Mouse (Mus musculus) kidney, postnatal 0 days (tissue): ENCODE results near the gene Gzmc. TPM values are rescaled to one million over a fixed set of nuclear protein-coding genes. Genes with fewer than 3 reads are reported as not detected.
"Not testable (repeated sequence)": the region's sequence is repeated elsewhere in the genome, so short reads cannot be mapped to it uniquely, and the experiment has no call there.

Experiments
- ATAC-seq: fragments of 200-750 bp; cut with Nextera tagmentation; replicated peaks from 2 replicates; pipeline ENCODE4 v1.8.0; 2017; ENCODE audit warnings: low read depth, moderate number of reproducible peaks, moderate TSS enrichment, moderate library complexity; ENCODE audit not compliant: low FRiP score
- DNase-seq: peaks from one replicate; pipeline ENCODE4 v3.0.0-alpha.2; 2016; ENCODE audit warnings: low spot score
- H3K27ac ChIP-seq: fragments of 300-500 bp; sonication (generic); 2 replicates; pipeline ENCODE4 v1.5.1; 2014; ENCODE audit warnings: mild to moderate bottlenecking
- H3K27me3 ChIP-seq: fragments of 300-500 bp; sonication (generic); 2 replicates; pipeline ENCODE4 v1.6.1; 2014; ENCODE audit warnings: low read length, mixed read lengths; ENCODE audit not compliant: insufficient read depth
- H3K36me3 ChIP-seq: fragments of 300-500 bp; sonication (generic); 2 replicates; pipeline ENCODE4 v1.6.1; 2014; ENCODE audit warnings: low read length, mixed read lengths; ENCODE audit not compliant: insufficient read depth
- H3K4me1 ChIP-seq: fragments of 300-500 bp; sonication (generic); replicated peaks from 2 replicates; pipeline ENCODE4 v1.6.1; 2014; ENCODE audit warnings: antibody characterized with exemption, low read length, mixed read lengths; ENCODE audit not compliant: insufficient read depth
- H3K4me2 ChIP-seq: fragments of 300-500 bp; sonication (generic); 2 replicates; pipeline ENCODE4 v1.6.1; 2014; ENCODE audit warnings: mild to moderate bottlenecking, low read length, moderate library complexity, mixed read lengths
- H3K4me3 ChIP-seq: fragments of 300-500 bp; sonication (generic); replicated peaks from 2 replicates; pipeline ENCODE4 v1.5.1; 2014; ENCODE audit warnings: low read depth, low read length
- H3K9ac ChIP-seq: fragments of 300-500 bp; sonication (generic); 2 replicates; pipeline ENCODE4 v1.6.1; 2014; ENCODE audit warnings: low read depth, low read length
- H3K9me3 ChIP-seq: fragments of 300-500 bp; sonication (generic); replicated peaks from 2 replicates; pipeline ENCODE4 v1.6.1; 2016; ENCODE audit warnings: low read length, inconsistent platforms, mixed read lengths
- CTCF ChIP-seq: IDR thresholded peaks from 2 replicates; pipeline ENCODE4 v1.5.1; 2016; ENCODE audit warnings: antibody characterized with exemption, low read depth, mild to moderate bottlenecking, moderate library complexity
- WGBS: fragments of 180-500 bp; shearing (Covaris S2); extraction: QIAGEN DNeasy Blood & Tissue Kit; methylation state at CpG from one replicate; pipeline ENCODE4 v1.1.7; 2014; 5-methylcytosine and 5-hydroxymethylcytosine counted together
- polyA plus RNA-seq: library from polyadenylated mRNA; unstranded; fragments of >200 nt; fragmentation: Nextera tagmentation; extraction: Ambion mirVana; gene quantifications from 2 replicates; pipeline ENCODE4 v1.2.1, GENCODE M21; 2015

The Gzmc gene
- polyA plus RNA-seq, 1 experiment from 2014 or later: not detected

DNA sequence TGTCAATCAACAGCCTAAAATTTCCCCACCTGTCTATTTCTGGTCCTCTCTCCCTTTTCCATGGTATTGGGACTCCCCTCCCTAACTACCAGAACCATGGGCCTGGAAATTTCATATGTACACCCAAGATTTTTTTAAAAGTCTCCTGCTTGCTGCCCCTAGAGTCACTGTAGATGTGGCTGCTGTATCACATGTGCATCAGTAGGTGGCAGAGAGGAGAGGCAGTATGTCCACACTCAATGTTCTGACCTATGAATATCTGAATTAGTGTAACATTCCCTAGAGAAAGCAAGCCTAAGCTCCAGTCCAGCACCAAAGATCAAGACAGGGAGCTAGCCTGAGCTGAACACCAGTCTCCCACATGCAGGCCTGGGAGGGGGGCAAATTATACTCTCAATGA, 6.0 kb upstream of the Gzmc start:
- TF ChIP-seq CTCF: peak; percentile 49
- Histone ChIP-seq H3K36me3 (no peaks in the 10 kb centered on the region), H3K4me3 (no peak overlapping the region), H3K9me3 (no peaks in the 10 kb centered on the region), H3K27ac (no peak overlapping the region), H3K9ac (no peak overlapping the region), H3K4me1 (no peaks in the 10 kb centered on the region), H3K4me2 (no peak overlapping the region), H3K27me3 (no peaks in the 10 kb centered on the region)
- DNase-seq: peak; percentile 16
- ATAC-seq: no peak

DNA sequence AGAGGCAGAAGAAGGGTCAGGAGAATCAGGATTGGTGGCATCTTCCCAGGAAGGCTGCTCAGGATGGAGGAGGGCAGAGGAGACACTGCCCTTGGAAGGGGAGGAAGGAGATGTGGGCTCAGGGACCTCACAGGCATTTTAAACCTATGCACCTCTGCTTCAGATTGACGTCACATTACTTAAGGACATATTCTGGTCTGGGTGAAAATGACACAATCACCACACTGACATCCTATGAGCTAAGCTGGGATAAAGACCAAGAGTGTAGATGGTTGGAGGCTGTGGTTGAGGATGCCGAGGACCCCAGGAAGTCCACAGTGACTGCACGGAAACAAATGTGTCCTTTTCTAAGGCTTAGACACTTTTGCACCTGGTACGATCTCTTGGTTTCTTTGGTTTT, 23.1 kb downstream of the Gzmc start, which contains the start of gene Gzmf:
Gzmf (minus strand) TSS at position 101 of the 400 bp plus-strand sequence.
- DNase-seq (no peak), ATAC-seq (no peak)
- no peak within 1 kb of the TSS for H3K4me2 ChIP-seq
- WGBS: 93% methylated on average over 4 of the region's 4 CpGs
- no peaks in the 10 kb centered on the region for H3K36me3 ChIP-seq
- no peak within 1 kb of the TSS for H3K9ac ChIP-seq
- no peaks in the 10 kb centered on the region for H3K4me1 ChIP-seq
- H3K9me3 ChIP-seq: no peaks in the 10 kb centered on the region
- no peak within 1 kb of the TSS for H3K27ac ChIP-seq
- TF ChIP-seq CTCF: no peak
- H3K4me3 ChIP-seq: no peak within 1 kb of the TSS
- no peaks in the 10 kb centered on the region for H3K27me3 ChIP-seq

DNA sequence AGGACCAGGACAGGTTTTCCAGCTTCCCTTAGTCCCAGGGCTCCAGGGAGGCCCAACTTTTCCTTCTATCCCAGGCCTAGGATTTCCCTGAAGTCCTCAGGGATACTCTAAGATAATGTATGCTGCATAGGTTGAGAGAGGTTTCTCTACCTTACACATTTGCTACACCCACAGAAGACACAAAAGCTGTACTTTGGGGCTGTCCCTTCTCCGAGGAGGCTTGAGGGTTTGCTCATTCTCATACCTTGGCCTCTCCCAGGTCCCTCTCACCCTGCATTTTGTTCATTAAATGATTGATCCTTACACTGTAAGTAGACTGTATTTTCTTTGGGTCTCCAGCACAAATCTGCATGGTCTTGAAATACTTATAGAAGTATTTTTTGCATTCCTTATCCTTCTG, 28.8 kb downstream of the Gzmc start:
- no peak for ATAC-seq
- Histone ChIP-seq H3K36me3 (no peaks in the 10 kb centered on the region), H3K4me1 (no peaks in the 10 kb centered on the region), H3K9ac (no peak overlapping the region), H3K27ac (no peak overlapping the region), H3K9me3 (no peaks in the 10 kb centered on the region), H3K4me2 (no peak overlapping the region), H3K27me3 (no peaks in the 10 kb centered on the region), H3K4me3 (no peak overlapping the region)
- no peak for TF ChIP-seq CTCF
- no peak for DNase-seq
- 92% methylated on average over 1 of the region's 1 CpGs for WGBS

DNA sequence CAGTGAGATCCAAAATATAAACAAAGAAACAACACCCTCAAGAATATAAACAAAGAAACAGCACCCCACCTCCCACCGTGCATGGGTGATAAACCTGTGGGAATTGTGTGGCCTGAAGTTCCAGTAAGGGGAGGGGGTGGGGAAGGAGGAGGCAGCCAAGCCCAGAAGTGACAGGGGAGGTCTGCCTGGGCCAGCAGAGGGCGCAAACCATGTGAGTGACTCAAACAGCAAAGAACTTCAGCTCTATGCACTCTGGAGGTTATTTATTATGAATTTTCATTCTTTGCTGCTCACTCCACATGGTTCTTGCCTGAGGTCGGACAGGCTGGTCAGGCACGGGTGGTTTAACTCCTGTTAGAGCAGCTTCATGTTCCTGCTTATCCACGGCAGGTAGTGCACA, 29.4 kb downstream of the Gzmc start:
- not testable (repeated sequence) for H3K4me3 ChIP-seq, H3K27ac ChIP-seq, H3K4me1 ChIP-seq, H3K36me3 ChIP-seq, H3K27me3 ChIP-seq, H3K9ac ChIP-seq, H3K4me2 ChIP-seq, H3K9me3 ChIP-seq
- ATAC-seq (0 out of 2 replicates have a peak, but pooled peaks have one; percentile 17), DNase-seq (peak; percentile 65)
- WGBS: 33% methylated on average over 5 of the region's 5 CpGs
- TF ChIP-seq CTCF: peak; percentile 71

DNA sequence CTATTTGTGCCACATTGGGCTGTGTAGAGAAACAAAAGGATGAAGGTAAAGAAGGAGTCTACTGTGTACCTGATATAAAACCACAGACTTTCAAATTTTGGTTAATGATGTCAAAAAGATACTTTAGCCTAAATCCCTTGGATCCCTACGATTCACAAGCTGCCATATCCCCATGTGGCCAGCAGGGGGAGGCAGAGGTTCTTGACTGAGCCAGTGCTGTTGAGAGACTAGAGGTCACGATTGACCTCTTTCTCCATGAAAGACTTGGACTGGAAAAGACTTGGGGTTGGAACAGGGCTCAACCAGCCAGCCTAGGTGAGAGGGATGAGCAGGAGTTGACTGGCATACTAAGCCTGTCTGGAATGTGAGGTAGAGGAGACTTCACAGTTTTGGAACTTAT, 30.5 kb downstream of the Gzmc start:
- 9% methylated on average over 2 of the region's 2 CpGs for WGBS
- Histone ChIP-seq H3K4me3 (no peak overlapping the region), H3K4me1 (no peaks in the 10 kb centered on the region), H3K9ac (no peak overlapping the region), H3K4me2 (no peak overlapping the region), H3K27ac (no peak overlapping the region), H3K9me3 (no peaks in the 10 kb centered on the region), H3K27me3 (no peaks in the 10 kb centered on the region), H3K36me3 (no peaks in the 10 kb centered on the region)
- peak; percentile 68 for DNase-seq
- no peak for ATAC-seq
- peak; percentile 95 for TF ChIP-seq CTCF

DNA sequence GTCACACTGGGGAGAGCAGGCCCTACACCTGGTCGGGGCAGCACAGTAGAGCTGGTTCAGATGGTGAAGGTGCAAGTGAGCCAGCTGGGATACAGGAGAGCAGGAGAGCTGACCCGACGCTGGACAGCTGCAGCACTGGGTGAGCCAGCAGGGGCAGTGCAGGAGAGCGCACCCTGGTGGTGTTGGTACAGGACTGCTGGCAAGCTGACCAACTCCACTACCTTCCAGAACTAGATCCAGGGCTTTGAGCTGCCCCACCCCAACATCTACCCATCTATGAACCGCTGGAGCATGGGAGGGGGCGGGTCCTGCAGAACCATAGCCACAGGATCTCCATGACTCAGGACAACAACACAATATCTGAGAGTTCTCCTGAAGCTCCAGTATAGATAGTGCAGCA, 47.5 kb downstream of the Gzmc start:
- no peak overlapping the region for H3K9ac ChIP-seq
- H3K27ac ChIP-seq: no peak overlapping the region
- no peak for DNase-seq
- H3K4me3 ChIP-seq: no peak overlapping the region
- no peaks in the 10 kb centered on the region for H3K36me3 ChIP-seq
- 68% methylated on average over 6 of the region's 6 CpGs for WGBS
- no peaks in the 10 kb centered on the region for H3K27me3 ChIP-seq
- H3K4me1 ChIP-seq: no peaks in the 10 kb centered on the region
- no peak overlapping the region for H3K4me2 ChIP-seq
- TF ChIP-seq CTCF: peak; percentile 25; the same call in 1 of the 2 replicates
- H3K9me3 ChIP-seq: no peaks in the 10 kb centered on the region
- no peak for ATAC-seq

DNA sequence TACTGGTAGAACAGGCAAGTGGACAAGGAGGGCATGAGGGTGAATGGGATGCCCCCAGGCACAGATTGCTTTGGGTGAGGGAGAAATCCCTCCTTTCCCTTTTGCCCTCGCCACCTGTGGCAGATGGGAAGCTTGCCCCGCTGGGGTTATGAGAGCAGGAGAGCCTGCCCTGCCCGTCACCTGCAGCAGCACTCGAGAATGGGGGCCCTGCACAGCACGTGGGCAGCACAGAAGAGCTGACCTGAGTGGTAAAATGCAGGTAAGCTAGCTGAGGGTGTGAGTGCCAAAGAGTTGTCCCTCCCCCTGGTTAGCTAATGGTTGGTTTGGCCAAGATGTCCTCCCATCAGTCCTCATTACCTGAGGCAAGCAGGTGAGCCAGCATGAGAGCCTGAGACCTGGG, 47.9 kb downstream of the Gzmc start:
- no peaks in the 10 kb centered on the region for H3K36me3 ChIP-seq
- no peak overlapping the region for H3K4me2 ChIP-seq
- H3K4me1 ChIP-seq: no peaks in the 10 kb centered on the region
- H3K9ac ChIP-seq: no peak overlapping the region
- no peak overlapping the region for H3K4me3 ChIP-seq
- TF ChIP-seq CTCF: no peak
- WGBS: 82% methylated on average over 5 of the region's 5 CpGs
- DNase-seq (no peak), ATAC-seq (no peak)
- no peaks in the 10 kb centered on the region for H3K9me3 ChIP-seq
- H3K27ac ChIP-seq: no peak overlapping the region
- H3K27me3 ChIP-seq: no peaks in the 10 kb centered on the region

Other genes starting within 250 kb of the Gzmc start
- not detected in 2 replicates for gene Mcpt1, start 216.7 kb downstream of the Gzmc start, polyA plus RNA-seq
- not detected in 2 replicates for gene Mcpt9, start 204.2 kb downstream of the Gzmc start, polyA plus RNA-seq
- not detected in 2 replicates for gene Mcpt2, start 192.6 kb downstream of the Gzmc start, polyA plus RNA-seq
- 0.24 TPM in 1 of 2 replicates, not detected in the other for gene Mcpt4, start 172.3 kb downstream of the Gzmc start, polyA plus RNA-seq
- 0.14 TPM in 1 of 2 replicates, not detected in the other for gene Mcpt8, start 149.4 kb downstream of the Gzmc start, polyA plus RNA-seq
- not detected in 2 replicates for gene Ctsg, start 132.1 kb downstream of the Gzmc start, polyA plus RNA-seq
- not detected in 2 replicates for gene Gzme, start 114.0 kb downstream of the Gzmc start, polyA plus RNA-seq
- not detected in 2 replicates for gene Gzmd, start 102.0 kb downstream of the Gzmc start, polyA plus RNA-seq
- not detected in 2 replicates for gene Gzmg, start 75.1 kb downstream of the Gzmc start, polyA plus RNA-seq
- gene Gzmn, start 60.1 kb downstream of the Gzmc start, polyA plus RNA-seq: not detected in 2 replicates
- not detected in 2 replicates for gene Gzmf, start 23.2 kb downstream of the Gzmc start, polyA plus RNA-seq
- 0.09 TPM in 1 of 2 replicates, not detected in the other for gene Gzmb, start 27.6 kb upstream of the Gzmc start, polyA plus RNA-seq
- 19.9 and 23.4 TPM in 2 replicates for gene Atp12a, start 130.4 kb upstream of the Gzmc start, polyA plus RNA-seq
- 0.51 and 1.3 TPM in 2 replicates for gene Rnf17, start 167.9 kb upstream of the Gzmc start, polyA plus RNA-seq